In the genomic region with DNA sequence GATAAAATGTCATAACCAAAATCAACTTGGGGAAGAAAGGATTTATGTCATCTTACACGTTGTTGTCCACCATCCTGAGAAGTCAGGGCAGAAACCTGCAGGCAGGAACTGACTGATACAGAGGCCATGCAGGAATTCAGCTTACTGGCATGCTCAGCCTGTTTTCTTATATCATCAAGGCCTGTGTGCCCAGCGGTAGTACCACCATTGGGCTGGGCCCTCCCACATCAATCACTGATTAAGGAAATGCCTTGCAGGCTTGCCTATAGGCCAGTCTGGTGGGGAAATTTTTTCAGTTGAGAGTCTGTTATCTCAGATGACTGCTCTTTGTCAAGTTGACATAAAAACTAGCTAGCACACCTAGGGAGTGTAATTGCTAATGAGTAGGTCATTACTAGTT, we compare ENCODE assay signal across 25 mouse cellular contexts. TPM values are rescaled to one million over a fixed set of nuclear protein-coding genes. Genes with fewer than 3 reads are reported as not detected.
DNase-seq lines count a peak whose midpoint lies in the region; ATAC-seq and TF ChIP-seq lines count a peak whose summit lies in the region.
"Had no signal": no experiment of that assay in that cellular context is flagged by ENCODE, and none has a peak within 500 bp of the region (broad histone marks: within the 10 kb centered on the region; RNA-seq: fewer than 3 reads in every experiment).

No protein-coding gene starts in this region.

- no peaks in the 10 kb centered on the region for H3K27me3 ChIP-seq in heart, embryonic 16.5 days (ENCODE audit: control insufficient read depth, insufficient read depth, low read length)
- no peaks in the 10 kb centered on the region for H3K27me3 ChIP-seq in heart, embryonic 11.5 days (ENCODE audit: control insufficient read depth, insufficient read depth, low read length)
- H3K27me3 ChIP-seq in midbrain, embryonic 15.5 days (replicated peaks): no peaks in the 10 kb centered on the region
- H3K27me3 ChIP-seq in midbrain, embryonic 13.5 days: no peaks in the 10 kb centered on the region
- no peaks in the 10 kb centered on the region for H3K27me3 ChIP-seq in stomach, postnatal 0 days (ENCODE audit: control insufficient read depth, insufficient read depth, low read length)
- H3K27me3 ChIP-seq: embryonic facial prominence, embryonic 12.5 days; forebrain, embryonic 13.5 days; intestine, embryonic 15.5 days; Patski had no signal

- H3K9me3 ChIP-seq in heart, embryonic 16.5 days (replicated peaks; ENCODE audit: control insufficient read depth, low read length): no peaks in the 10 kb centered on the region
- H3K9me3 ChIP-seq in heart, embryonic 11.5 days (replicated peaks; ENCODE audit: control insufficient read depth, low read length): no peaks in the 10 kb centered on the region
- no peaks in the 10 kb centered on the region for H3K9me3 ChIP-seq in midbrain, embryonic 15.5 days
- H3K9me3 ChIP-seq in midbrain, embryonic 13.5 days: no peaks in the 10 kb centered on the region
- no peaks in the 10 kb centered on the region for H3K9me3 ChIP-seq in stomach, postnatal 0 days (ENCODE audit: control insufficient read depth, low read length)
- H3K9me3 ChIP-seq: embryonic facial prominence, embryonic 12.5 days; forebrain, embryonic 13.5 days; intestine, embryonic 15.5 days; limb, embryonic 10.5 days had no signal

- H3K4me1 ChIP-seq in heart, embryonic 16.5 days (ENCODE audit: control insufficient read depth, insufficient read depth, low read length): peaks cover 37% of the 10 kb centered on the region
- peaks cover 38% of the 10 kb centered on the region for H3K4me1 ChIP-seq in heart, embryonic 11.5 days (ENCODE audit: control insufficient read depth, insufficient read depth, low read length)
- H3K4me1 ChIP-seq in midbrain, embryonic 15.5 days: peaks cover 32% of the 10 kb centered on the region
- peaks cover 30% of the 10 kb centered on the region for H3K4me1 ChIP-seq in midbrain, embryonic 13.5 days (replicated peaks)
- H3K4me1 ChIP-seq in stomach, postnatal 0 days (replicated peaks; ENCODE audit: control insufficient read depth, insufficient read depth): peaks cover 8% of the 10 kb centered on the region

- peak; percentile 1 for DNase-seq in embryo, embryonic 11.5 days (ENCODE audit: low read depth, low spot score)
- peak; percentile 18 for DNase-seq in stomach, postnatal 0 days (ENCODE audit: low spot score)
- no peak for DNase-seq in layer of hippocampus, postnatal 14 days (ENCODE audit: low spot score in 2 of 2)
- DNase-seq: adrenal gland, postnatal 25 days; cerebellum, adult 11-12 months; cerebellum, postnatal 14 days; gastrocnemius, postnatal 10 days; heart, adult 18-20 months; kidney, postnatal 4 days; layer of hippocampus, adult 9-11 months; liver, postnatal 0 days; right cerebral cortex, adult 18-20 months; thymus, postnatal 25 days had no signal

- no peaks in the 10 kb centered on the region for H3K36me3 ChIP-seq in heart, embryonic 16.5 days (ENCODE audit: control insufficient read depth, insufficient read depth)
- no peaks in the 10 kb centered on the region for H3K36me3 ChIP-seq in heart, embryonic 11.5 days (ENCODE audit: control insufficient read depth, insufficient read depth, low read length)
- H3K36me3 ChIP-seq in midbrain, embryonic 15.5 days (replicated peaks): no peaks in the 10 kb centered on the region
- H3K36me3 ChIP-seq in midbrain, embryonic 13.5 days: no peaks in the 10 kb centered on the region
- H3K36me3 ChIP-seq in stomach, postnatal 0 days (ENCODE audit: control insufficient read depth, insufficient read depth, low read length): no peaks in the 10 kb centered on the region
- H3K36me3 ChIP-seq: embryonic facial prominence, embryonic 12.5 days; intestine, embryonic 15.5 days; limb, embryonic 10.5 days had no signal

- H3K9ac ChIP-seq in heart, embryonic 16.5 days (ENCODE audit: low read length): no peak overlapping the region
- H3K9ac ChIP-seq in heart, embryonic 11.5 days (ENCODE audit: low read depth, low read length): no peak overlapping the region
- H3K9ac ChIP-seq in midbrain, embryonic 15.5 days: no peak overlapping the region
- no peak overlapping the region for H3K9ac ChIP-seq in midbrain, embryonic 13.5 days (replicated peaks)
- H3K9ac ChIP-seq in stomach, postnatal 0 days (ENCODE audit: low read length): no peak overlapping the region
- H3K9ac ChIP-seq: embryonic facial prominence, embryonic 12.5 days; forebrain, embryonic 13.5 days; intestine, embryonic 15.5 days; liver, postnatal 0 days had no signal

- H3K4me3 ChIP-seq in heart, embryonic 16.5 days (ENCODE audit: low read length): no peak overlapping the region
- no peak overlapping the region for H3K4me3 ChIP-seq in heart, embryonic 11.5 days (ENCODE audit: low read depth, low read length)
- H3K4me3 ChIP-seq in midbrain, embryonic 15.5 days: no peak overlapping the region
- H3K4me3 ChIP-seq in midbrain, embryonic 13.5 days (replicated peaks): no peak overlapping the region
- no peak overlapping the region for H3K4me3 ChIP-seq in stomach, postnatal 0 days (ENCODE audit: low read depth, low read length)
- H3K4me3 ChIP-seq: embryonic facial prominence, embryonic 12.5 days; erythroblast, embryonic 14.5 days; forebrain, embryonic 13.5 days; intestine, embryonic 15.5 days; limb, embryonic 10.5 days had no signal

- whole genome bisulfite sequencing in heart, embryonic 16.5 days: 28% methylated on average over 2 of the region's 2 CpGs
- WGBS in heart, embryonic 11.5 days (ENCODE audit: insufficient replicate concordance): 29% methylated on average over 2 of the region's 2 CpGs
- 53% methylated on average over 2 of the region's 2 CpGs for WGBS in midbrain, embryonic 15.5 days
- 61% methylated on average over 2 of the region's 2 CpGs for WGBS in midbrain, embryonic 13.5 days
- 52% methylated on average over 2 of the region's 2 CpGs for WGBS in stomach, postnatal 0 days

- TF ChIP-seq EP300 in stomach, postnatal 0 days (optimal IDR thresholded peaks at IDR 0.05): no peak

- peak; percentile 51; the same call in 1 of the 2 replicates for ATAC-seq in heart, embryonic 16.5 days (replicated peaks; ENCODE audit: extremely low read depth, insufficient read depth, low FRiP score)
- ATAC-seq in heart, embryonic 11.5 days (replicated peaks; ENCODE audit: insufficient number of reproducible peaks, low FRiP score, low TSS enrichment): no peak
- 0 out of 2 replicates have a peak, but pooled peaks have one; percentile 13 for ATAC-seq in midbrain, embryonic 15.5 days (replicated peaks)
- ATAC-seq in midbrain, embryonic 13.5 days: no peak
- ATAC-seq in stomach, postnatal 0 days (ENCODE audit: low FRiP score, low TSS enrichment): no peak
- ATAC-seq: activated CD4-positive, CD25-positive, alpha-beta regulatory T cell, adult 4 months; forebrain, embryonic 13.5 days; intestine, embryonic 15.5 days; liver, postnatal 0 days; midbrain, embryonic 16.5 days; Patski had no signal

- no peak overlapping the region; the same call in 1 of the 2 replicates for H3K27ac ChIP-seq in heart, embryonic 16.5 days (ENCODE audit: low read length)
- no peak overlapping the region for H3K27ac ChIP-seq in heart, embryonic 11.5 days (ENCODE audit: low read depth, low read length)
- no peak overlapping the region for H3K27ac ChIP-seq in midbrain, embryonic 15.5 days
- no peak overlapping the region for H3K27ac ChIP-seq in midbrain, embryonic 13.5 days
- H3K27ac ChIP-seq in stomach, postnatal 0 days (replicated peaks): no peak overlapping the region
- H3K27ac ChIP-seq: embryonic facial prominence, embryonic 12.5 days; forebrain, embryonic 13.5 days; intestine, embryonic 15.5 days; limb, embryonic 10.5 days had no signal

- TF ChIP-seq CTCF in stomach, postnatal 0 days (IDR thresholded peaks at IDR 0.05; ENCODE audit: low read depth): no peak

- no peak overlapping the region for H3K4me2 ChIP-seq in heart, embryonic 16.5 days (ENCODE audit: low read depth, low read length)
- no peak overlapping the region for H3K4me2 ChIP-seq in heart, embryonic 11.5 days
- H3K4me2 ChIP-seq in midbrain, embryonic 15.5 days: no peak overlapping the region
- H3K4me2 ChIP-seq in midbrain, embryonic 13.5 days (replicated peaks): no peak overlapping the region
- H3K4me2 ChIP-seq in stomach, postnatal 0 days (replicated peaks; ENCODE audit: low read depth): no peak overlapping the region
- H3K4me2 ChIP-seq: embryonic facial prominence, embryonic 12.5 days; forebrain, embryonic 13.5 days; intestine, embryonic 15.5 days had no signal

RNA-seq across cellular contexts. Expression of a gene that starts 22.5 kb away (rescaled TPM):
- polyA plus RNA-seq in heart, embryonic 16.5 days (2015; fragmentation: Nextera tagmentation; extraction: Ambion mirVana): 2.3 and 2.8 TPM in 2 replicates
- 3.5 and 3.7 TPM in 2 replicates for polyA plus RNA-seq in heart, embryonic 11.5 days (2014; fragmentation: Nextera tagmentation; extraction: Ambion mirVana)
- polyA plus RNA-seq in midbrain, embryonic 15.5 days (2015; fragmentation: Nextera tagmentation; extraction: Ambion mirVana): 13.0 and 13.3 TPM in 2 replicates
- 8.7 and 10.8 TPM in 2 replicates for polyA plus RNA-seq in midbrain, embryonic 13.5 days (2015; fragmentation: Nextera tagmentation; extraction: Ambion mirVana)
- 8.8 and 11.4 TPM in 2 replicates for polyA plus RNA-seq in stomach, postnatal 0 days (2015; fragmentation: Nextera tagmentation; extraction: Ambion mirVana)
- total RNA-seq in layer of hippocampus, postnatal 14 days (2021): 100 to 1,000 TPM; 188 to 201 TPM
- polyA plus RNA-seq: activated CD4-positive, CD25-positive, alpha-beta regulatory T cell, adult 4 months; erythroblast, embryonic 14.5 days had no signal

Comparison
In these comparisons a context has a peak if more than half of its experiments do, and no peak if none do; other contexts are left out.
1. ATAC-seq: peak in heart, embryonic 16.5 days (single experiment) and midbrain, embryonic 15.5 days (single experiment); none in heart, embryonic 11.5 days (single experiment), midbrain, embryonic 13.5 days (single experiment) and stomach, postnatal 0 days (single experiment).
2. DNase-seq: peak in embryo, embryonic 11.5 days (single experiment) and stomach, postnatal 0 days (single experiment); none in layer of hippocampus, postnatal 14 days (0 of 2).